Mouse (Mus musculus): ENCODE measurements around the gene Pcmt1. TPM values are rescaled to one million over a fixed set of nuclear protein-coding genes. Genes with fewer than 3 reads are reported as not detected.
A peak's percentile ranks its signal among the peaks of the same experiment; 100 is the strongest.

Gene Pcmt1
- 122 and 128 TPM in 2 replicates for polyA plus RNA-seq (2012; rRNA removed)

DNA sequence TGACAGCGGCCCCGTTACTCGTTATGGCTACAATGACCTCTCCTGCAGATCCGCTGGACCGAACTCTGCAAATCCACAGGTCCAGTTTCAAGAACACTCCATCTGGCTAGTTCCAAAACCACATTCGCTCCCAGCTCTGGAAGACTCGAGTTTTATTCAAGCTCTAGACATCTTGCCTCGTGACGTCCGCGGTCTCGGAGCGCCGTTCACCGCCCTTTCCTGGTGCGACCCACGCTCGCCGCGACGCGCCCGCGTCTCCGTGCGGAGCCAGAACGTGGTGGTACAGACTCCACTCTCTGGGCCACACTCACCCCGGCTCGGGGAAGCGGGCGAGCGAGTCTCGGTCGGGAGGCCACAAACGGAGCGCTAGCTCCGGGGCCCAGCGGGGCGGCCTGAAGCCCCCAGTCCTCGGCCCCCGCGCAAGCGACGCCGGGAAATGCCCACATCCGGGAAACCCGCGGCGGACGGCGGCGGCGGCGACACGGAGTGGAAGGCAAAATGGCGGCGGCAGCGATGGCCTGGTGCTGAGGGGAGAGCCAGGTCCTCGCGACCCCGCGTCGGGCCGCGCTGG is at the start of gene Pcmt1, which contains the start of gene Lats1:
TSS of gene Pcmt1 (minus strand) at position 406 of the 571 bp plus-strand sequence.
TSS of gene Lats1 (plus strand) at position 484 of the 571 bp plus-strand sequence.
- peak; percentile 59 to 85 for DNase-seq (ENCODE audit: extremely low spot score in 1 of 2, low spot score in 1 of 2)

GRCm38 (mm10) chr10:7727011-7727410 is 46.1 kb upstream of the Pcmt1 start:
- no peak for DNase-seq (ENCODE audit: extremely low spot score in 1 of 2, low spot score in 1 of 2)

DNA sequence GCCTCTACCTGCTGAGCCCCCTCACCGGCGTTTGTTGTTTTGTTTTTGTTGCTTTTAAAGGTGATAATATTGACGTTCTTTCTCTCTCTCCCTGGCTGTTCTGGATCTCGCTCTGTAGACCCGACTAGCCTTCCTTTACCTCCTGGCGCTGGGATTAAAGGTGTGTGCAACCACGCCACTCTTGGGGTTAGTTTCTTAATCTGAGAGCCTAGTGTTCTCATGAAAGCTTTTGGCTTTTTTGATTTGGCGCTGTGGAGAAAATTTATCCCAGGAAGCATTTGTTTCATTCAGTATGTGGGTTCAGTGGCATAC is 45.5 kb upstream of the Pcmt1 start:
- no peak for DNase-seq (ENCODE audit: extremely low spot score in 1 of 2, low spot score in 1 of 2)

- DNase-seq (ENCODE audit: extremely low spot score in 1 of 2, low spot score in 1 of 2), result peak; percentile 78 to 94
Observed at GRCm38 (mm10) chr10:7725751-7726500, 45.0 kb upstream of the Pcmt1 start, which contains the start of gene Katna1. Gene Katna1, plus strand, starts transcription at chr10:7726000.

GRCm38 (mm10) chr10:7715056-7715455 is 34.1 kb upstream of the Pcmt1 start:
- no peak for DNase-seq (ENCODE audit: extremely low spot score in 1 of 2, low spot score in 1 of 2)

DNA sequence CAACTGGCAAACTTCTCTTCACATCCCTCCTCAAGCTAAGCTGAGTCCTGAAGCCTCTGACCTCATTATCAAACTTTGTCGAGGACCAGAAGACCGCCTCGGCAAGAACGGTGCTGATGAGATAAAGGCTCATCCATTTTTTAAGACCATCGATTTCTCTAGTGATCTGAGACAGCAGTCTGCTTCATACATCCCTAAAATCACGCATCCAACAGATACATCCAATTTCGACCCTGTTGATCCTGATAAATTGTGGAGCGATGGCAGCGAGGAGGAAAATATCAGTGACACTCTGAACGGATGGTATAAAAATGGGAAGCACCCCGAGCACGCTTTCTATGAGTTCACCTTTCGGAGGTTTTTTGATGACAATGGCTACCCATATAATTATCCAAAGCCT is 31.6 kb upstream of the Pcmt1 start:
- DNase-seq (ENCODE audit: extremely low spot score in 1 of 2, low spot score in 1 of 2), result no peak

DNA sequence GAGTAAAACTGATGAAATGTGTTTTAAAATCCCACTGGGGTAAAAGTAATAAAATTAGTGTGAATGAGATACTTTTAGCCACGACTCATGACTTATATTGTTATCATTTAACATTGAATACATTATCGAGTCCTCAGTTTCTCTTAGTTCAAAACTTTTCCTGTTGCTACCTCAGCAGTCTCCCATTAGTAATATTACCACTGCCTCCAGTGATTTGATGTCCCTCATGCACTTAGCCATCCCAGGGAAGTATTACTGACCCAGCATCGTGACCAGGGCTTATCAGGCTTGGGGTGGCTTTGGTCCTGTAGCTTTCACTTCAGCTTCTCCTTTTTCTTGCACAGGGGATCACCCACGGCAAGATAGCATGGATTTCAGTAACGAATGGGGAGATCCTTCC is 29.2 kb upstream of the Pcmt1 start:
- no peak for DNase-seq (ENCODE audit: extremely low spot score in 1 of 2, low spot score in 1 of 2)

DNA sequence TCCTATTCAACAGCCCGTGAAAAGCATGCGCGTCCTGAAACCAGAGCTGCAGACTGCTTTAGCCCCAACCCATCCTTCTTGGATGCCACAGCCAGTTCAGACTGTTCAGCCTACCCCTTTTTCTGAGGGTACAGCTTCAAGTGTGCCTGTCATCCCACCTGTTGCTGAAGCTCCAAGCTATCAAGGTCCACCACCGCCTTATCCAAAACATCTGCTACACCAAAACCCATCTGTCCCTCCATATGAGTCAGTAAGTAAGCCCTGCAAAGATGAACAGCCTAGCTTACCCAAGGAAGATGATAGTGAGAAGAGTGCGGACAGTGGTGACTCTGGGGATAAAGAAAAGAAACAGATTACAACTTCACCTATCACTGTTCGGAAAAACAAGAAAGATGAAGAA is 21.6 kb upstream of the Pcmt1 start:
- peak in 1 of 2 experiments; percentile 25 for DNase-seq (ENCODE audit: extremely low spot score in 1 of 2, low spot score in 1 of 2)

DNA sequence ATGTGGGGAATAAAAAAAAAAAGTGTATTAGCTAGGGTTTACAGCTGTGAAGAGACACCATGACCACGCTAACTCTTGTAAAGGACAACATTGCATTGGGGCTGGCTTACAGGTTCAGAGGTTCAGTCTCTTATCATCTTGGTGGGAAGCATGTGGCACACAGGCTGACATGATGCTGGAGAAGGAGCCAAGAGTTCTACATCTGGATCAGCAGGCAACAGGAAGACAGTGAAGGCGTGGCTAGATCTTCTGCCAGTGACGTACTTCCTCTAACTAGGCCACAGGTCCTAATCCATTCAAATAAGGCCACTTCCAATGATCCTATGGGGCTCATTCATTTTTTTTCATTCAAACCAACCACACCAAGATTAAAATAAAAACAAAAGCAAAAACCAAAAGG is 19.2 kb upstream of the Pcmt1 start:
- no peak for DNase-seq (ENCODE audit: extremely low spot score in 1 of 2, low spot score in 1 of 2)

GRCm38 (mm10) chr10:7695286-7695685 is 14.3 kb upstream of the Pcmt1 start:
- DNase-seq (ENCODE audit: extremely low spot score in 1 of 2, low spot score in 1 of 2), result no peak

GRCm38 (mm10) chr10:7686902-7687301 is 6.0 kb upstream of the Pcmt1 start:
- no peak for DNase-seq (ENCODE audit: extremely low spot score in 1 of 2, low spot score in 1 of 2)

- no peak for DNase-seq (ENCODE audit: extremely low spot score in 1 of 2, low spot score in 1 of 2)
Observed at GRCm38 (mm10) chr10:7682249-7682648, 1.3 kb upstream of the Pcmt1 start.

DNA sequence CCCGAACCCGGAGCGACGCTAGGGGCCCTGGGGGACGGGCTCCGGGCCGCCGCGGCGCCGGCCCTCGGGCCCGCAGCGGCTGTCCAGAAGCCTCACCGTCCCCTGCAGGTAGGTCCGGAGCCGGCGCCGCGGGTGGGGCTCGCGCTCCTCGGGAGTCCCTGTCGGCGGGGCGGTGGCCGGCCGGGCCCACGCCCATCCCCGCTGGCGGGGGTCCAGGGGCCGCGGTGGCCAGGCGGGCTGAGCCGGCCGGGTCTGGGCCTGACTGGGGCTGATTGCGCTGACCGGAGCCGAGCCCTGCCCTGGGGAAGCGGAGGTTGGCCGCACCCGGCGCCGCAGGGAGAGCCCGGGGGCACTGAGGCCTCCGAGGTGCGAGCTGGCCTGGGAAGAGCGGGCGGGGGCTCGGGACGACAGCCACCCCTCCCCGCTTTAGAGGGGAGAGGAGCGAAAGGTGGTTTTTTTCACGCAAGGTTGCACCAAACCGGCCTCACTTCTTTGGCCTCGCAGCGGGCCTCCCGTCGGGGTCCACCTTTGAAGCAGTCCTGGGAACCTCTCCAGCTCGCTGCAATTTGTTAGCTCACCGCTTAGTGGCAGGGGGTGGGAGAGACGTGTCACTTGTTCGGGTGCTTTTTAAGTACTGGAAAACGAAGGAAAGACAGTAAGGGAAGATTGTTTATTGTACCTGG is 548 bp upstream of the Pcmt1 start:
- peak in 1 of 2 experiments; percentile 57 for DNase-seq (ENCODE audit: extremely low spot score in 1 of 2, low spot score in 1 of 2)

DNA sequence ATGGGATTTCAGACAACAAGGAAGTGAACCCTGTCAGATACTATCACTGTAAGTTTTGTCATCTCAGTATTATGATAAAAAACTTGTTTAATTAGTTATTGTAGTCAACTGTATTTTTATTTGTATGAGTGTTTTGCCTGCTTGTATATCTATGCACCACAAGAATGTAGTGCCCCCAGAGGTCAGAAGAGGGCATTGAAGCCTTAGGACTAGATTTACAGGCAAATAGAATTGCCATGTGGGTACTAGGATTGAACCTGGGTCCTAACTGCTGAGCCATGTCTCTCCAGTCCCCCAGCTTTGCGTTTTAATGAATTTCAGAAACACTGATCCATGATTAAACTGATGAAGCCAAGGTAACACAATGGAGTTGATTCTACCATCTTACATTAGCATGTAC is 7.3 kb downstream of the Pcmt1 start:
- DNase-seq (ENCODE audit: extremely low spot score in 1 of 2, low spot score in 1 of 2), result no peak

GRCm38 (mm10) chr10:7667342-7667802 is 13.6 kb downstream of the Pcmt1 start, which contains the start of gene Nup43:
Gene Nup43, plus strand, starts transcription at chr10:7667503.
- peak; percentile 78 to 93 for DNase-seq (ENCODE audit: extremely low spot score in 1 of 2, low spot score in 1 of 2)

- DNase-seq (ENCODE audit: extremely low spot score in 1 of 2, low spot score in 1 of 2), result no peak
Observed at GRCm38 (mm10) chr10:7664889-7665288, 16.0 kb downstream of the Pcmt1 start.

GRCm38 (mm10) chr10:7664027-7664526 is 16.9 kb downstream of the Pcmt1 start:
- no peak for DNase-seq (ENCODE audit: extremely low spot score in 1 of 2, low spot score in 1 of 2)

GRCm38 (mm10) chr10:7663159-7664026 is 17.5 kb downstream of the Pcmt1 start:
- peak; percentile 72 to 91 for DNase-seq (ENCODE audit: extremely low spot score in 1 of 2, low spot score in 1 of 2)

- DNase-seq (ENCODE audit: extremely low spot score in 1 of 2, low spot score in 1 of 2), result no peak
Observed at GRCm38 (mm10) chr10:7662471-7663141, 18.3 kb downstream of the Pcmt1 start.

DNA sequence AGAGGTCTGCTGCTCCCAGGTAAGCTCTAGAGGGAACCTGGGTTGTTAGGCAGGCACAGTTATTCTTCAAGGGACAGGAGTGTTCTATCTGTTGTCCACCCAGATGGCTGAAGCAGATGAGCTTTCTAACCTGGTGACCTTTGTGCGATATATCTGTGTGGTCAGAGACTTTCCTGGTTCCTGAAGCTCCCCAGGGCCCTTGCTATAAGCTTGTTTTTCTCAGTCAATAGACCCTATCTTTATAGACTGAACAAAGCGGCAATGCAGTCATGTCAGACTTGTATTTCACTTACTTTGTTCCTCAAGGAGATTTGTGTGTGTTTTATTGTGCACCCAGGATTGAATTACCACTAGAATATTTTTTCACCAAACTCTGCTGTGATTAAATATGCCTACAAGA is 29.9 kb downstream of the Pcmt1 start:
- DNase-seq (ENCODE audit: extremely low spot score in 1 of 2, low spot score in 1 of 2), result no peak
